Mouse (Mus musculus) lung, adult 2 months (tissue): ENCODE measurements around the gene Dlx4. TPM values are rescaled to one million over a fixed set of nuclear protein-coding genes. Genes with fewer than 3 reads are reported as not detected.

Experiments
- DNase-seq: peaks from one replicate; pipeline ENCODE4 v3.0.0; 2022
- H3K4me1 ChIP-seq: fragments of 200-500 bp; 2 replicates; pipeline ENCODE4 v1.6.1; 2011; ENCODE audit warnings: low read length; ENCODE audit not compliant: control insufficient read depth, insufficient read depth
- H3K4me3 ChIP-seq: fragments of 200-500 bp; replicated peaks from 2 replicates; pipeline ENCODE3; 2011; ENCODE audit warnings: low read depth, mild to moderate bottlenecking, control low read depth, low read length; ENCODE audit errors: extremely low read depth
- CTCF ChIP-seq: fragments of 200-500 bp; IDR thresholded peaks from 2 replicates; pipeline ENCODE4 v1.5.1; 2011; ENCODE audit warnings: mild to moderate bottlenecking, low read length, control low read depth; ENCODE audit not compliant: insufficient read depth
- POLR2A ChIP-seq: fragments of 200-500 bp; IDR thresholded peaks from 2 replicates; pipeline ENCODE4 v1.6.1; 2011; ENCODE audit warnings: low read depth, mild to moderate bottlenecking, control low read depth, low read length, borderline replicate concordance; ENCODE audit errors: extremely low read depth
- WGBS: fragments of 180-500 bp; shearing (Covaris S2); methylation state at CpG from one replicate; pipeline ENCODE4 v1.1.7; 2018; 5-methylcytosine and 5-hydroxymethylcytosine counted together
- polyA plus RNA-seq: library from polyadenylated mRNA; depleted of rRNA; stranded (reverse); fragments of >200 nt; gene quantifications from 2 replicates; pipeline ENCODE4 v1.2.3, GENCODE M21; 2012

Dlx4 gene
- polyA plus RNA-seq, 1 experiment: 0.50 TPM

GRCm38 (mm10) chr11:95126272-95127245 is 19.5 kb downstream of the Dlx4 start:
- no peak overlapping the region for H3K4me3 ChIP-seq
- no peak for TF ChIP-seq POLR2A
- no peak for TF ChIP-seq CTCF
- peaks cover 6% of the 10 kb centered on the region; the same call in 1 of the 2 replicates for H3K4me1 ChIP-seq
- no peak for DNase-seq
- 6% methylated on average over 20 of the region's 20 CpGs for WGBS

- no peak for DNase-seq
- no peak for TF ChIP-seq CTCF
- Histone ChIP-seq H3K4me3 (no peak overlapping the region), H3K4me1 (peaks cover 8% of the 10 kb centered on the region; the same call in 1 of the 2 replicates)
- WGBS: 53% methylated on average over 7 of the region's 7 CpGs
Observed at GRCm38 (mm10) chr11:95125366-95125948, 20.6 kb downstream of the Dlx4 start.

- TF ChIP-seq CTCF: no peak
- no peak for TF ChIP-seq POLR2A
- Histone ChIP-seq H3K4me1 (peaks cover 11% of the 10 kb centered on the region; the same call in 1 of the 2 replicates), H3K4me3 (no peak overlapping the region)
- DNase-seq: no peak
- 60% methylated on average over 6 of the region's 6 CpGs for WGBS
Observed at GRCm38 (mm10) chr11:95122100-95122489, 24.0 kb downstream of the Dlx4 start.

GRCm38 (mm10) chr11:95121161-95122099 is 24.6 kb downstream of the Dlx4 start:
- Histone ChIP-seq H3K4me1 (peaks cover 8% of the 10 kb centered on the region; the same call in 1 of the 2 replicates), H3K4me3 (no peak overlapping the region)
- WGBS: 4% methylated on average over 63 of the region's 63 CpGs
- TF ChIP-seq POLR2A (no peak), CTCF (no peak)
- DNase-seq: no peak

- peaks cover 7% of the 10 kb centered on the region; the same call in 1 of the 2 replicates for H3K4me1 ChIP-seq
- WGBS: 3% methylated on average over 21 of the region's 21 CpGs
- no peak for DNase-seq
- TF ChIP-seq POLR2A: no peak
- no peak overlapping the region for H3K4me3 ChIP-seq
Observed at GRCm38 (mm10) chr11:95120633-95121020, 25.4 kb downstream of the Dlx4 start.

- no peak within 1 kb of the TSS for H3K4me3 ChIP-seq
- DNase-seq: no peak
- TF ChIP-seq POLR2A (no peak), CTCF (no peak)
- 2% methylated on average over 41 of the region's 55 CpGs for WGBS
- H3K4me1 ChIP-seq: peaks cover 7% of the 10 kb centered on the region; the same call in 1 of the 2 replicates
Observed at GRCm38 (mm10) chr11:95119990-95120632, 26.0 kb downstream of the Dlx4 start, which contains the start of gene Dlx3. Gene Dlx3, plus strand, starts transcription at chr11:95120119.

GRCm38 (mm10) chr11:95118505-95118904 is 27.6 kb downstream of the Dlx4 start:
- peak; percentile 74 for DNase-seq
- no peak overlapping the region for H3K4me3 ChIP-seq

GRCm38 (mm10) chr11:95117030-95117429 is 29.0 kb downstream of the Dlx4 start:
- peak; percentile 68 for DNase-seq
- no peak for TF ChIP-seq POLR2A
- TF ChIP-seq CTCF: peak; percentile 98
- WGBS: 2% methylated on average over 6 of the region's 6 CpGs
- Histone ChIP-seq H3K4me1 (peaks cover 7% of the 10 kb centered on the region; the same call in 1 of the 2 replicates), H3K4me3 (no peak overlapping the region)

More at GRCm38 (mm10) chr11:95118505-95118904, 27.6 kb downstream of the Dlx4 start:
- no peak for TF ChIP-seq POLR2A
- peak; percentile 92 for TF ChIP-seq CTCF
- peaks cover 7% of the 10 kb centered on the region; the same call in 1 of the 2 replicates for H3K4me1 ChIP-seq
- 4% methylated on average over 8 of the region's 8 CpGs for WGBS
